Mouse (Mus musculus) T-helper 1 cell (primary cell): ENCODE data around the gene Cldnd2.

ENCODE experiments used
- in situ Hi-C: fragments of 300-600 bp; cut with MboI, MseI; formaldehyde crosslinking; loops from one replicate; pipeline ENCODE4 v1.15.1; 2025; ENCODE audit warnings: high pct_unique_total_duplicates

Gene Cldnd2

DNA sequence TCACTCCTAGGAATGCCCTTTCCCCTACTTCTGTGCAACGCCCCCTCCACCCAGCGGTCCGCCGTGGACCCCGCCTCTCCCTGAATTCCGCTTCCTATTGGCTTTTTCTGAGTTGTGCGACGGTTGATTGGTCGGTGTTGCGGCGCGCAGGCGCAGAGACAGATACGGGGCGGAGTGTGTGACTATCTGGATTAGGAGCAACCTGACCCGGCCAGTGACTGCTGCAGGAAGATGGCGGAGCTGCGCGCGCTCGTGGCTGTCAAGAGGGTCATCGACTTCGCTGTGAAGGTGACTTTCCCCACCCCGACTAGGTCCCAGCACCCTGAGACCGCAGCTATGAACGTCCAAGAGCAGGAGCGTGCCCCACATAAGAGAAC, 3.3 kb downstream of the Cldnd2 start, which contains the start of the genes Etfb and Gm45233:
TSS of gene Etfb (plus strand) at position 167 of the 377 bp plus-strand sequence.
TSS of gene Gm45233 (plus strand) at position 212 of the 377 bp plus-strand sequence.
- in situ Hi-C loops: no loop called here

DNA sequence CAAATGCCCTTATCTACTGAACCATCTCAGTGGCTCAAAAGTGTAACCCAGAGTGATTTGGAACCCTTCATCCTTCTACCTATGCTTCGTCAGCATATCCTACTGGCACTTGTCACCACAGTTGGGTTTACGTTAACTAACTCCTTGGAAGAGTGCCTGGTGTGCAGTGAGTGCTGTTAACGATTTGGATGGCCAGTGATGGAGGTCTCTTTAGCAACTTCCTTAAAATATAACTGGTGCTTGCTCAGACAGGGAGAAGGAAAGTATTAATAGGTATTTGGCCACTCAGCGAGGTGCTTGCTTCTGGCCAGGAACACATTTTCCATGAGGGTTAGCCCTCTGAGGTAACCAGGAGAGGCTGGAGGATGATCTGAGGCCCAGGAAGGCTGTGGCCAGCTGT, 7.2 kb downstream of the Cldnd2 start:
- in situ Hi-C loops: no loop called here

DNA sequence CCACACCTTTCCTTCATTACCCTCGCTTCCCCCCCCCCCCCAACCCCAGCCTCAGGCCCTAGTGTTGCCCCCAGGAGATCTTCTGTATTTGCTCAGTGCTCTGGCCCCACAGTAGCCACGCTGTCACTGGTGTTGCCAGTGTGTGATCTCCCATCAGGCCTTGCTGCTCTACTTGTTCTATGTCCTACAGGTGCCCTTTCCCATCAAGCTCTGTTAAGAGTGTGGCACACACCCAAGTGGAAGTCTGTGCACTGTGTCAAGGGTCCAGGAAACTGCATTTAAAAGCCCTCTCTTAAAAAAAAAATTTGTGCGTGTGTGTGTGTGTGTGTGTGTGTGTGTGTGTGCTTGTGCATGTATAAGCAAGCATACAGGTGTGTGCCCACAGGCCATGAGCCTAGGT, 7.7 kb downstream of the Cldnd2 start:
- in situ Hi-C loops: no loop called here

DNA sequence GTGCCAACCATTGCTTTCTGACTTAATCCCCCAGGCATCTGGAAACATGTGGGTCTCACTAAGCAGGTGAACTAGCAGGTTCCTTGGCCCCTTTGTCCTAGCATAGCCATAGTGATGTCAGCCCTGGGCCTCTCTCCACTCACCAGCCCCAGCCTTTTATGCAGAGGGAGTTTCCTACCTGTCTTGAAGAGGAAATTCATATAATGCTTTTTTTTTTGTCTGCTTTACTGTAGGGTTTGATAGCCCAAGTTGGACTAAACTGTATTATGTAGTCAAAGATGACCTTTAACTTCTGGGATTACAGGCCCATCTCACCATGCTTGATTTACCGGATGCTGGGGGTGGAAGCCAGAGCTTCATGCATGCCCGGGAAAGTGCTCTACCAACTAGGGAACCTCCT, 9.2 kb downstream of the Cldnd2 start:
- in situ Hi-C loops: loop anchor here (25.0 kb wide), 1 partner anchor 163 kb away; no protein-coding TSS in a partner anchor

DNA sequence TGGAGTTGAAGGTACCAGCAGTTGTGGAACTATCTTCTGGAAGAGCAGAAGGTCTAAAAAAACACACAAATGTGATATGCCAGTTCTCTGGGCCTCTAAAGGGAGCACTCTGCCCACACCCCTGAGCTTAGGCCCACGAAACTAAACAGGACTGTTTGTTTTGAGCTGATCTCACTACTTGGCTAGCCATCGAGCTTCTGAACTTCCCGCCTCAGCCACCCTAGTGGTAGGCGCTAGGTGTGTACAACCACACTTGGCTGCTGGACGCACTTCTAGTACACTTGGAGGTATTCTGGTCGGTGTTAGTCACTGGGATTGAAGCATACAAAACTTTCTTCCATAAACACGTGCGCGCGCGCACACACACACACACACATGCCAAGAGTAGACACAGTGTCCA, 11.1 kb downstream of the Cldnd2 start:
- in situ Hi-C loops: loop anchor here (25.0 kb wide), 1 partner anchor 164 kb away; no protein-coding TSS in a partner anchor

DNA sequence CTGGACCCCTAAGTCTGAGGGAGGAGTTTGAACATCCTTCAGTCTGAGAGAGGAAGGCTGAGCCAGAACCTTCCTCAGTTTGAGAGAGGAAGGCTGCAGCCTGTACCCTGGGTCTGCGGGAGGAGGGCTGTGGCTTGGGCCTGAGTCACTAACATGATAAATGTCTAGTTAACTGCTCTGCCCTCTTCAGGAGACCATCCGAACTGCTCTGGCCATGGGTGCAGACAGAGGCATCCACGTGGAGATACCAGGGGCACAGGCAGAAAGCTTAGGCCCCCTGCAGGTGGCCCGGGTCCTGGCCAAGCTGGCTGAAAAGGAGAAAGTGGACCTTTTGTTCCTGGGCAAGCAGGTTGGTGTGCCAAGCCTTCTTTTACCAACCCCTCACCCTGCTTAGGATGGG, 12.0 kb downstream of the Cldnd2 start:
- in situ Hi-C loops: loop anchor here (25.0 kb wide), 1 partner anchor 165 kb away; no protein-coding TSS in a partner anchor

DNA sequence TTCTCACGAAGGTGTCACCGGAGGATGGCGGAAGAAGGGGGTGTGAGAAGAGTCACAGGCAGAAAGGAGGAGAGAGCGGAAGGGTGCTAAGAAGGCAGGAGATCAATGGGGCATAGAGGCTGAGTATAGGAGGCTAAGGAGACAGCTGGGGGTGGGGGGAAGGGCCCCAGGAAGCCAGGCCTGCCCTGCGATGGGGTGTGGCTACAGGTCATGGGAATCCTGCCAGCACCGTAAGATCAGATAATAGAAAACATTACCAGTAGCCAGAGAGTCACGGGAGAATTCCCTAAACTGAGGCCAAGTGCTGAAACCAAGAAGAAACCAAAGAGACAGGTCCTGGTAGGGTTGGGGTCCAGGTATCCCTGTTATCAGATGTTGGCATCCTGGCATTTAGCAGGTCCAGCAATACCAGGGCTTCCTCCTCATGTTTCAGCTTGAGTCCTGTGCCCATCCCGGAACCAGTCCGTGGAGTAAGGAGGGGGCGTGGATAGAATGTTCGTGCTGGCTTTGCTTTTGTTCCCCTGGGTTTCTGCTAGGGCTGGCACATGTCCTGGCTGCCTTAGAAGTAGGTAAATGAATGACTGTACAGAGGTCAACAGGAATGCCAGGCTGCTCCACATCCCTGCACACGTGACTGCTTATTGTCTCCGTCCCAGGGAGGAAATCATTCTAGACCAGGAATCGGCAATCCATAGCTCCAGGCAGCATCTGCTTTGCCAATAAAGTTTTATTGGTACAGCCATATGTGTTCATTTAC, 13.2 kb downstream of the Cldnd2 start:
- in situ Hi-C loops: loop anchor here (25.0 kb wide), 1 partner anchor 166 kb away; no protein-coding TSS in a partner anchor

DNA sequence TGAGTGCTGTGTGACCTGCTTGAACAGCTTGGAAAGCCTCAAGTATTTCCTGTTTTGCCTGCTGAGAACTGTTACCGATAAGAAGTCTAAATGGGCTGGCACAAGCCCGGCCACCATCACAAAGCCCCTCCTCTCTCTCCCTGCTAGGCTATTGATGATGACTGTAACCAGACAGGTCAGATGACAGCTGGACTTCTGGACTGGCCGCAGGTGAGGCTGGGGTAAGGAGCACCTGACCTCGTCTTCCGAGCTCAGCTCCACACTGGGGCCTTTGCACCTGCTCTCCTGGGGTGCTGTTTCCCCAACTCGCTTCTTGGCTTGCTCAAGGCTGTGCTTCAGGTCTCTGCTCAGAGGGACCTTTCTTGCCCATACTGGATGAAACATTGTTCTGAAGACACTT, 13.8 kb downstream of the Cldnd2 start:
- in situ Hi-C loops: loop anchor here (25.0 kb wide), 1 partner anchor 167 kb away; no protein-coding TSS in a partner anchor

DNA sequence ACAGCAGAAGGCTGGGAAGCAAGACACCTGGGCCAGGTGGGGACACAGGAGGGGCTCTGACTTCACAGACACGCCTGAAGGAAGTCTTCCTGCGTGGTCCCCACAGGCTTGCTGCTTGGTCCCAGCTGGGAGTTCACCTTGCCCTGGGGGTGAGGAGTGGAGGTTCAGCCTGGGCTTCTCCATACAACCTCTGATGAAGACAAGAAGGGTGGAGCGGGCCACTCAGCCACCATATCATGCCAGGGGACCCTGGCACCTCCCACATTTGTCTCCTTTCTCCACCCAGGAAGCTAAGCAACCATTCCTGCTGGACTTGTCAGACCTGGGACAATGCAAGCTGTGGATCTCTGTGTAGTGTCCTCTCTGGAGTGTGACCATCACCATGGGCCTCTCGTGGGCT, 22.3 kb downstream of the Cldnd2 start, which contains the start of gene Vsig10l:
TSS of gene Vsig10l (plus strand) at position 301 of the 400 bp plus-strand sequence.
- in situ Hi-C loops: loop anchor here (25.0 kb wide), 1 partner anchor 176 kb away; no protein-coding TSS in a partner anchor

DNA sequence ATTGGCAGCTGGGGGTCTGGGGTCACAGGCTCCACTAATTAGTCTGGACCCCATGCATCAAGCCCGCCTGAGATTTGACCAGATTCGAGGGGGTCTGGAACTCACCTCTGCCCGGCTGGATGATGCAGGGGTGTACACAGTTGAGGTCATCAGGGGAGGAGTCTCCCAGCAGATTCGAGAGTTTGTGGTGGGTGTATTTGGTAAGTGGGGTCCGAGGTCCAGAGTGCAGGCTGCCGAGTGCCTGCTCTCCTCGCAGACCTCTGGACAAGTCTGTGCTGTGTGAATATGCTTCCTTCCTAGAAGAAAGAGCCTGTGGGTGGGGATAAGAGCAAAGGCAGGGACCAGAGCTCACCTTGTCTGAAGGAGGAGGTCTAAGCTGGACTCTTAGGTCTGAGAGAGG, 23.4 kb downstream of the Cldnd2 start:
- in situ Hi-C loops: loop anchor here (25.0 kb wide), 1 partner anchor 177 kb away; no protein-coding TSS in a partner anchor

DNA sequence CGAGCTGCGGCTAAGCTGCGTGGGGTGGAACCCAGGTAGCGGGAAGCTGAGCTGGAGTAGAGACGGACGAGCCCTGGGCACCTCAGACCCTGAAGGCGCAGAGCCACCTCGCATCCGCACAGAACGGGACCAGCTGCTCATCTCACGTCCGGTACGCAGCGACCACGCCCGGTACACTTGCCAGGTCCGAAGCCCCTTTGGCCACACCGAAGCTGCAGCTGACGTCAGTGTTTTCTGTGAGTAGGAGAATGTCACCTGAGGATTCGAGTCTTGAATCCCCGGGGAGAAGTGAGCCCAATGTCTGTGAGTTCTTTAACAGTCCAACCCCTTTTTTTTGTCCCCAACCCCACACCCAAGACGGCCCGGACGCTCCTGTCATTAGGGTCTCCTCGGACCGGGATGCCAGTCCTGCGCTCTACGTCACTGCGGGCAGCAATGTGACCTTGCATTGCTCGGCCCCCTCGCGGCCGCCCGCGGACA, 24.3 kb downstream of the Cldnd2 start:
- in situ Hi-C loops: loop anchor here (25.0 kb wide), 1 partner anchor 178 kb away; no protein-coding TSS in a partner anchor

DNA sequence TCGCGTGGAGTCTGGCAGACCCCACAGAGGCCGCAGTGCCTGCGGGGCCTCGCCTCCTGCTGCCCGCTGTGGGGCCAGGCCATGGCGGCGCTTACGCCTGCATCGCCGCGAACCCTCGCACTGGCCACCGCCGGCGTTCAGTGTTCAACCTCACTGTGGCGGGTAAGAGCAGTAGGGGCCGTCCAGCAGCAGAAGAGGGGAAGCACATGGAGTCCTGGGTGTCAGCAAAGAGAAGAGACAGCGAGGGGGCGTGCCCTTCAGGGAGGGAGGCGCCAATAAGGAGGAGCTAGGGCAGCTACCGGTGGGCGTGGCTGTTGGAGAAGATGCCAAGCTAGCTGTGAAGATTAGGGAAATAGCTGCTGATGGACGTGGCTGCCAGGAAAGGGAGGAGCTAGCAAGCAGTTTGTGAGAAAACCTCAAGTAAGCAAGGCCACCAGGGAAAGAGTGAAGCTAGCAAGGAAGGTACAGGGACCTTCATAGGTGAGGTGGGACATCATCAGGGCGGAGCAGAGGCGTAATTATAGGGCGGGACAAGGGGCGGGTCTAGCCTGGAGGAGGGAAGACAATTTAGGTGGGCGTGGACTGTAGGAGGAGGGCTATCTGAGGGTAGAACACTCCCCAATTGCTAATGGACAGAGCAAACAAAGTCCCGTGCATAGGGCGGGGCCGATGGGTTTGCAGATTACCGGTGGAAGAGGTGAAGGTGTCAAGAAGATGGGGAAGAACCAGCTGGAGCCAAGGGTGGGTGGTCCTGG, 24.9 kb downstream of the Cldnd2 start:
- in situ Hi-C loops: loop anchor here (25.0 kb wide), 1 partner anchor 178 kb away; no protein-coding TSS in a partner anchor

DNA sequence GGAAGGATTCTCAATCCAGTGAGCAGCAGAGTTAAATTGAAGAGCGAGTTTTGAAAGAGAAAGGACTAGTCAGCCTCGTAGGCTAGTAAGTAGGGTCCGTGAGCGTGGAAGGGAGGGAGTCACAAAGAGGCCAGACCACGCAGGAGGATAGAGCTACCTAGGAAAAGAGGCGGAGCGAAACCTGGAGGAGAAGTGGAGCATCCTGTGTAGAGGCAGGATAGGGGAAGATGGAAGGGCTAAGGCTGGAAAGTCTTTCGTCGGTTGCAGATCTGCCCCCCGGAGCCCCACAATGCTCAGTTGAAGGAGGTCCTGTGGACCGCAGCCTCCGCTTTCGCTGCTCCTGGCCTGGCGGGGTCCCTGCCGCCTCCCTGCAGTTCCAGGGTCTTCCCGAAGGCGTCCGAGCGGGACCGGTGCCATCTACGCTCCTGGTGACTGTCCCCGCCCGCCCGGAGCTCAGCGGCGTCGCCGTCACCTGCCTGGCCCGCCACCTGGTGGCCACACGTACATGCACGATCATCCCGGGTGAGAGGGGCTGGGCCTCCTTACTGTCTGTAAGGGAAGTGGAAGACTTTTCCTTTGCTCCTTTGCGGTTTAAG, 25.6 kb downstream of the Cldnd2 start:
- in situ Hi-C loops: loop anchor here (25.0 kb wide), 1 partner anchor 179 kb away; no protein-coding TSS in a partner anchor

DNA sequence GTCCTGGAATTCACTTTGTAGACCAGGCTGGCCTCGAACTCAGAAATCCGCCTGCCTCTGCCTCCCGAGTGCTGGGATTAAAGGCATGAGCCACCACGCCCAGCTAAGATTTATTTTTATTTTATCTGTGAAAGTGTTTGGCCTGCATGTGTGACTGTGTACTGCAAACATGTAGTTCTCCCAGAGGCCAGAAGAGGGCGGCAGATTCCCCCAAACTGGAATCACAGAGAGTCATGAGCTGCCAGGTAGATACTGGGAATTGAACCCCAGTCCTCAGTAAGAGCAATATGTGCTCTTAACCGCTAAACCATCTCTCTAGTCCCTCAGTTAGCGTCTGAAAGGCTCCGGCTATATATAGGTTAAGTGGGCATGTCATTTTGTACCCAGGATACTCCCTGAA, 29.8 kb downstream of the Cldnd2 start:
- in situ Hi-C loops: loop anchor here (5.0 to 25.0 kb wide), 2 partner anchors 92 to 183 kb away; partner anchors contain the start of gene Zfp658

DNA sequence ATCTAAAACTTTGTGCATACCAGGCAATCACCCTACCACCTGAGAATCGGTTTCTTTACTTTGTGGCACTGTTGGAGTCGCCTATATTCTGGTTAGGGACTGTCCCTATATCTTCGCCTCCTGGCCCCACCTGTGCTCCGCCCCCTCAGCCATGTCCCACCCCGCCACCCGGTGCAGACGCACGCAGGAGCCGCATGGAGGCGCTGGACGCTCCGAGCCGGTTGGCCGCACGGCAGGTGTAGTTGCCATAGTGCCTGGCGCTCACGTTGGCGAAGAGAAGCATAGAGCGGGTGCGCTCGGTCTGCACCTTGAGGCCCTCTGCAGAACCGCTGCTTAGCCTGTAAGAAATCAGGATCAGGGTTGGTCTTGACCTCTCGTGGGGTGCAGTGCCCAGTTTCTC, 35.1 kb downstream of the Cldnd2 start:
- in situ Hi-C loops: no loop called here

DNA sequence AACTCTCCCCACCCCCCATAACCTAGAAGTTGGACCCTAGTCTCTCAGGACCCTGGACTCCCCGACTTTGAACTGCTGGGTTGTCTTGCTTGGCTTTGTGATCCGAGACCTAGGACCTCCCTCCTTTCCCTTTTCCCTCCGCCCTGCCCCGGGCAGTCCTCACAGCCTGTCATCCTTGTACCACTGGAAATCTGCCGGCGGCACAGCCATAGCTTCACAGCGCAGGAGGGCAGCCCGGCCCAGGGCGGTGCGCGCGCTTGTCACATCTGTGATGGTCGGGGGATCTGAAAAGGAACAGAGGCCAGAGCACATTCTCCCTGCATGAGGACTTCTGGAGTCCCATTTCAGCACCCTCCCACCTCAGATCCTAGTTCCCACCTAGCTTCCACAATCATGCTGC, 35.8 kb downstream of the Cldnd2 start:
- in situ Hi-C loops: no loop called here

DNA sequence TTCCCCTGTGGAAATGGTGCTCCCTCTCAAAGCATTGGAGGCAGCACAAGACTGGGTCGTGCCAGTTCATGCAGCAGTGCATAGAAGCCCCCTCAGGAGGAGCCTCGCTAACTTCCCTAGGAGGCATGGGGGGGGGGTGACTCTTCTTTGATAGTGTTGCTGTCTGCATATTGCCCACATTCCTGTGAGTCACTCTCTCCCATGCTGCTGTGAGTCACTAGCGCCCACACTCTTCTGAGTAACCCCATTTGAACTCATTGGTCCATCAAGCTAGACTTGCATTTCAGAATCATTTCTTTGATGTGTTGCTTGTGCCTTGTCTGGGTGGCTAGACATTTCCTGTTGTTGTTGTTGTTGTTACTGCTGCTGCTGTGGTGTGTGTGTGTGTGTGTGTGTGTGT, 40.6 kb downstream of the Cldnd2 start:
- in situ Hi-C loops: no loop called here

DNA sequence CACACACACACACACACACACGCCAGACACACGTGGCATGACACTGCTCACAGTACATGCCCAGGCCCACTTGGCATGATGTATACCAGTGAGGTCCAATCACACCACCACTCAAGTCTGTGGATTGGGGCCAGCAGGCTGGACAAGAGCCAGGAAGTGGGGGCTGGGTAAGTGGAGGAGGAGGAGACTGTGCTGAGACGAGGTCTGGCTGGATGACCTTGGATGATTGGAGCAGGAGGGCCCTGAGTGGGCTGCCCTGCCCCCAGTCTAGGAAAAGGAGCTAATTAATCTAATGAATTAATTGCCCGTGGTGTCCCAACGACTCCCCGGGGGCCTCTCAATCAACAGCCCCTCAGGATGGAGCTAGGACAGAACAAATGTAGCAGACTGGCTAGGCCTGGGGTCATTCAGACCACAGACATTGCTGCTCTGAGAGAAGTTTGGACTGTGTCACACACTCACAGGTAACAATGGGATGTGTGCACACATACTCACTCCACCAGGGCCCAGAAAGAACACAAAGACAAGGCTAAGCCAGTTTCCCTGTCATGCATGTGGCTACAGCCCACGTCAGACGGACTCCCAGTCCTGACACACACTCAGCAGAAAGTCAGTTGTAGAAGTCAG, 41.6 kb downstream of the Cldnd2 start:
- in situ Hi-C loops: no loop called here

DNA sequence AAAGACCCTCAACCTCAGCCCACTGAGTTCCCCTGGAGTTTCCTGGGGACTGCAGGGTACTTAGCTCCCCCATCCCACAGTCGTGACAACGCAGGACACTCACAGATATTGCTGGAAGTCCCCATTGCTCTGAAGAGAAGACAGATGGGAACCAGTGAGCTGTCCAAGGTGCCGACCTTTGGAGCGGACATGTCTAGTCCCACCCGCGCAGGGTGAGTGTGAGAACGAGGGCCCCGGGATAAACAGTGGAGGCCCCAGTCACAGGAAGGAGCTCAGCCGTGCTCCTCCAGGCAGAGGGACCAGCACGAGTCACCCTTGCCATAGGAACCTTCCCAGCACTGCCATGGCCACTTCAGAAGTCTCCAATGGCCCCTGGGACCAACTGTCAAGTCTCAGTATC, 42.7 kb downstream of the Cldnd2 start:
- in situ Hi-C loops: no loop called here

DNA sequence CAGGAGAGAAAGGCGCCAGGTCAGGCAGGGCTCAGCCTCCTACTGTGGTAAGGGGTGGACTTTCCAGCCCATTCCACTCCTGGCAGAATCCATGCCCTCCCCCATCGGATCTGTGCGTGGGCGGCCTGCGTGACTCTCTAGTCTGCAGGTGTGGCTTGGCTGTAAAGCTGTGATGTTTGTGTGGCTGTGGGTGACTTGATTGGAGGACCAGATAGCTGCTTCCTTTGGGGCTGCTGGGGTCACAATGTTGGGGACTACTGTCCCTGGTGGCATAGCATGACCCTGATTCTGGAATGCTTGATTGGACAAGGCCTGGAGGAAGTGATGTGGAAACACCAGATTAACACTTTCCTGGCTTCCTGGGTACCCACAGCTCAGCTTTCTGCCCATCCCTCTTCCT, 48.1 kb downstream of the Cldnd2 start:
- in situ Hi-C loops: no loop called here

DNA sequence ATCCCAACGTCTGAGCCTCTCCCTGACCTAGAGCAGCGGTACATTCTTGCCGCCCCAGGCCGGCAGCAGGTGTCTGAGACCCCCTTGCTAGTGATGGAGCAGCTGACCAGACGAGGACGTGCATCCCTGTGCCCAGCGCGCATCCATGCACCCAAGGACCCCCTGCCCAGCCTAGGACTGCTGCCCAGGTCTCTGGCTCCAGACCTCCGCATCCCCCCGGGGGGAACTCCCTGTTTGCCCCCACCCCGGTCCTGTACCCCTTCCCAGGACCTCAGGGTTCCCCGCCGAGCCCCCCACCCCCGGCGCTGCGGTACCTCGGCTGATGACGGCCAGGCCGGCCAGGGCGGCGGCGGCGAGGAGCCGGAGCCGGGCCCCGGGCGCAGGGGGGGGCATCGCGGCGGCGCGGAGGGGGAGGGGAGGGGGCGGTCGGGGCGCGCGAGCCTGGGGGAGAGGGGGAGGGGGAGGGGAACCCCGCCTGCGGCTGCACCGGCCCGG, 49.1 kb downstream of the Cldnd2 start, which contains the start of gene Iglon5:
TSS of gene Iglon5 (minus strand) at position 445 of the 495 bp plus-strand sequence.
- in situ Hi-C loops: no loop called here
